Mouse (Mus musculus) fibroblast of lung, adult 2 months (primary cell): ENCODE measurements around the gene Tmem178b.

Source experiments
- DNase-seq: peaks from one replicate; pipeline ENCODE4 v3.0.0-alpha.2; 2011; ENCODE audit warnings: low read depth

Tmem178b gene

DNA sequence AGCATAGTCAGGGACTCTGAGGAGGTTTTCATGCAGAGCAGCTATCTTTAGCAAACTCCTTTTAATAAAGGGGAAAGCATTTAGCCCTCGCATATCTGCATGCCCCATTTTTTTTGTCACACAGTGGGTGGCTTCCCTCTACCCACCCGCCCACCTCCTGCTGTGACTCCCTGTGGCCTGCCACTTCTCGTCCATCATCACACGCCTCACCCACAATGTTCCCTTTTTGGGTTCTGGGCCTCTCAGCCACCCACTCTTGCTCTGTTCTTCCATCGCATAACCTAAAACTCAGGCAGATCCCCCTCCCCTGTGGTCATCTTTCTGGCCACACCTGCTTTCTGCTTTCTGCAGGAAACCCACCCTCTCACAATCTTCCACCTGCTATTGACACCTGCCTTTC, 288.3 kb downstream of the Tmem178b start:
- DNase-seq: no peak

GRCm38 (mm10) chr6:40173559-40173958, 300.5 kb downstream of the Tmem178b start:
- DNase-seq: no peak

GRCm38 (mm10) chr6:40177870-40178269, 304.8 kb downstream of the Tmem178b start:
- no peak for DNase-seq

DNA sequence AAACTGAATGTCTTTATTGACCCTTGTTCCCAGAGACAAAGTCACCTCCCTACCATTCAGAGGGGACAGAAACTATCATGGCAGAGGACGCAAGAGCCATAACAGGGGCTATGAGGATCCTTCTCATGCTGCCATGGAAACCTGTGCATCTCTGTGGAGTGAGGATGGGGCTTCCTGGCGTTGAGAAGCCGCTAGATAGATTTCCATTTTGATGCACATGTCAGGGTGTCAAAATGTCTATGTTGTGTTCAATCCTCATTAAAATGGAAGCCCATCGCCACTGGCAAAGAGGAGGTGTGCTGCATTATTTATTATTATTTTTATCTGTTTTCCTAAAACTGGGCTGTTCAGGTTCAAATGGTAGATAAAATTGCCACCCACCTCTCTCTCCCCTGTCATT, 307.5 kb downstream of the Tmem178b start:
- no peak for DNase-seq

DNA sequence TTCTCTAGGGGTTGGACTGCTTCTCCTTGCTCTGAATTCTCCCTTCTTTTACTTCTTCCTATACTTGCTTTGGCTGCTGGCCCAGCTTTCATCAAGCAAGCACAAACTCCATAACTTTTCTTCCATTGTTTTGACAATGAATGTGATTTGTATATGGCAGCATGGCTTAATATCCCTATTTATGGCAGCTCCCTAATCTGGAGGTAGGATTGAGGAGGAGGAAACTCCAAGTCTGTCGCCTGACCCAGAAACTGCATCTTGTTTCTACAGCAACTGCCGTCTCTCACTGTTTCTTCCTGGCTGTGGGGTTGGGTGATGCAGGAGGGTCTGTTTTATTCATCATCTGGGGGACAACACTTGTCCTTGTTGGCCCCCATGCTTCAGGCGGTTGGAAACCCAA, 327.6 kb downstream of the Tmem178b start:
- no peak for DNase-seq

- DNase-seq: no peak
Measured at GRCm38 (mm10) chr6:40202602-40203001, 329.5 kb downstream of the Tmem178b start.

DNA sequence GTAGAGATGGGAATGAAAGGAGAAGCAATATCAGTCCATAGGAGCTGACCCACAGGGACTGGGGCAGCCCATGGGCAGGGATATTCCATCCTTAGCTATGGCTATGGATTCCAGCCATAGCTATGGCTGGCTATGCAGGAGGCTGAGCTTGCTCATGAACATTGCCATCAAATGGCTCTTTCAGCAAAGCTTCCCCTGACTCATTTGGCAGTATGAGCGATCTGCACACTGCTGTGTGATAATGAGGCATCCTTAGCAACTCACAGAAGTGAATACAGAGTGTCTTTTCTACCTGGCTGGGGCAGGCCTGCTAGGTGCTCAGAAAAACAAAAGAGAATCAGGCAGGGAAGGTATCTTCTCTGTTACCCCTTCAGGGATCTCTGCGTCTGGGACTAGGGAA, 332.3 kb downstream of the Tmem178b start:
- DNase-seq: no peak

GRCm38 (mm10) chr6:40208014-40208413, 334.9 kb downstream of the Tmem178b start:
- no peak for DNase-seq

GRCm38 (mm10) chr6:40209172-40209571, 336.1 kb downstream of the Tmem178b start:
- DNase-seq: no peak

DNA sequence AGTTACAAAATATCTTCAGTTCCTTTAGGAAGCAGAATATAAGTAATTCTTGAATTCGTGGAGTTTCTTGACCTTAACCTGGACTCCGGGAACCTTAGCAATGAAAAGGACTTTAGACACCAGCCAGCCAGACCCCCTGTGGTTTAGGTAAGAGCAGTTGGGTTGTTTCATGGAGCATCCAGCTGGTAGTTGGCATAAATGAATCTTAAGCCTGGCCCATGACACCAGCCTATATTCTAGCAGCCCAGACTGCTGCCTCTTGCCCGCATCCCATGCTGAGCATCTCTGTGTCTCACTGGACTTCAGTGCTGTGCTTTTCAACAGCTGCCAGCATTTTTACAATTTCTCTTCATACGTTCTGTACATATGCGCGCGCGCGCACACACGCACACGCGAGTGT, 344.1 kb downstream of the Tmem178b start:
- DNase-seq: no peak

DNA sequence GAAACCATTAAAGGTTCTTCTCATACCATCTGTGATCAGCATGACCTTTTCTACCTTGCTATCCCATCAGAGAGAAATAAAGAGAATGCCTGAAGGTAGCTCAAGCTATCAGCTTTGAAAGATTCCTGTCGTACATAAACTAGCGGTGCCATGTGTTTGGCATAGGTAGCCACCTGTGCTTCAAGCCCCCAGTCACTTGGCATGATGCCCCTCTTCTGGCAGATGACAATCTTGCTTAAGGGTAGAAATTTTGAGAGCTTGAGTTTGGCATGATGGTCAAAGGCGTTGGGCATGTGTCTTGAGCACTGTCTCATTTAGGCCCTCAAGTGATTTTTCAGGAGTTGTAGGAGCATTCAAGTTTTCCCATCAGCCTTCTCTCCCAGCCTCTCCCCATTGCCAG, 344.6 kb downstream of the Tmem178b start:
- DNase-seq: no peak

DNA sequence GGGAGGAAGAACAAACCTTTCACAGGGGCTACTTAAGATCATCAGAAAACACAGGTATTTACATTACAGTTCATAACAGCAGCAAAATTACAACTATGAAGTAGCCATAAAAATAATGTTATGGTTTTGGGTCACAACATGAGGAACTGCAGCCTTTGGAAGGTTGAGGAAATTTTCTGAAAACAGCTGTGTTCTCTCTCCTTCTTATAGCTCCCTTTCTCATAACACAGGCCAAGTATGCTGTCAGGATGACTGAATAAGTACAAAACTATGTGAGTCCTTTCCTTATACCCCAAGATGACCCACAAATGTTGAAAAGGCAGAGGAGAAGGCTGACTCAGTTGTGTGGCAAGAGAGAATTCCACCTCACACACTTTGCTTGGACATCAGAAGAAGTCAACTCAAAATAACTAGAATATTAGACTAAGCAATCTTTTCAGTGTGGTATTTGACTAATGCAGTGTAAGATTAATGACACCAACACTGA, 347.6 kb downstream of the Tmem178b start:
- no peak for DNase-seq

DNA sequence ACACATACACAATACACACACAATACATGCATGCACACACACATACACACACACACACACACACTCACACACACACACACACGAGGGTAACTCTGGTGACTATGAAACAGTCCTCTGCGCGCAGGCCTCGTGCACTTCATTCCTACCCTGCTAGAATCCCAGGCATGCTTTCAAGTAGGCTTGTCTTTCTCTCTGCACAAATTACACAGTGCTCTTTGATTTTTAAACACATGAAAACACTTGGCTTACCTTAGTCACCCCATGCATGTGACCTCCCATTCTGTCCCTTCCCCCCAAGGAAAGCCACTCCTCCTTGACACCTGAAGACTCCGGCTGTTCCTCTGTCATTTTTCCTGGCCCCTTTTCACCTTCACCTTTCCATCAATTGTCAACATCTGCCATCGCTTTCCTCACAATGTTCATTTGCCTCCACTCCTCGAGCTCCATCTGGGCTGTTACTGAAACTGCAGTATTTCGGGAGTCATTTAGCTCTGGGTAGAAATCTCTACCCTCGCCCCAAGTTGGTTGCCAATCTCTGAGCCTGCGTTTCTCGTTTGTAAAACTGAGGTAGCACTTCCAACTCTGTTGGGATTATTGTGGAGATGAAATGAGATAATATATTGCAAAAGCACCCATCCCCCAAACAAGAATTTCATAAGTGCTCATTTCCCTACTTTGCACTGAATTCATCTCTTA, 352.7 kb downstream of the Tmem178b start:
- DNase-seq: no peak

- no peak for DNase-seq
Measured at GRCm38 (mm10) chr6:40228981-40229380, 355.9 kb downstream of the Tmem178b start.

DNA sequence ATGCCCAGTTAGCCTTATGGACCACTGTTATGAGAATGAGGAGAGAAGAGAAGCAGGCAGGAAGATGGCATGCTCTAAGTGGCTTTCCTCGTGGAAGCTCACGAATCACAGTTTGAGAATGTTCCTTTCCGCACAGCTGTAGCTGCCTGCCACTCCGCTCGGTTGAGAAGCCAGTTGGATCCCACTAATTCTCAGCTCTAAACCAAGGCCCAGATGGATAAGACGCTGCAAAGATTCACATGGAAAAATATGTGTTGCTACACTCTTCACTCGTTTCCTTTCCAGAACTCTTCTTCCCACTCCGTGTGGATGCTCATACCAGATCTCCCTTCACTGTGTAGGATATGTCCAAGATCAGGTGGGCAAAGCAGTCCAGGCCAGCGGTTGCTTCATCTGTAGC, 356.9 kb downstream of the Tmem178b start:
- no peak for DNase-seq

- no peak for DNase-seq
Measured at GRCm38 (mm10) chr6:40234066-40234465, 361.0 kb downstream of the Tmem178b start.

- DNase-seq: peak; percentile 7
Measured at GRCm38 (mm10) chr6:40235793-40236470, 362.9 kb downstream of the Tmem178b start.

DNA sequence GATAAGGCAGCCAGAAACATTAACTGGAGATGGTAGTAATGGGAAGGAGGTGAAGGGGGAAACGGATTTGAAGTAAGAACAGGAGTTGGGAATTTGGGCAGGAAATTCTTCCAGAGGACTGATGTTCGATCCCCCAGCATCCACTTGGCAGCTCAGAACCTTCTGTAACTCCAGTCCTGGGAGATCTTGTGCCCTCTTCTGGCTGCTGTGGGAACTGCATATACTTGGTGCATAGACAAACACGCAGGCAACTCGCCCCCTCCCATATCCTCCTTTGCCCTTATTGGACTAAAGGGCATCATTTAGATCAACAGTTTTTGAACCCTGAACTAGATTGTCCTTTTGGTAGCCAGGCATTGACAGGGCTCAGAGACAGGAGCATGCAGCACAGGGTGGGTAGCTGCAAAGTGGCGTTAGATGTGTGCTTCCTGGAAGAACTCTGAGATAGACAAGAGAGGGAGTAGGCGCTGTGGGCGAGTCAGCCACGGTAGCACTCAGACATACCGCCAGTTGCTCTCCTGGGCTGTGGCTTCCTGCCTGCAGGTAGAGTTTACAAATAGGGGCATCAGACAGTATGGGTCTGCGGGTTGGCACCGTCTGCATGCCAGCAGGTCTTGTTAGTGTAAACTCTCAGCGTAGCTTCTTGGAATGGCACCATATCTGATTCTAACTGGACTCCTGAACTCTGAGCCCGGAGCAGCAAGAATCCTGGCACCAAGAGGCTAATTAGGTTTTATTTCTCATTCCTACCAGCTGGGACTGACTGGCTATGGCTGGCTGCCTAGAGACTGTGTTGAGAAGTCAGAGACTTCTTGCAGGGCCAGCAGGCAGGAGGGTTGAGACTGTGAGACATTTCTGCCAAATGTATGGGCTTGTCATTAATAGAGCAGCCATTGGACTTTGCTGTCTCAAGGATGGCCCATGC, 364.0 kb downstream of the Tmem178b start:
- no peak for DNase-seq

GRCm38 (mm10) chr6:40238857-40239256, 365.8 kb downstream of the Tmem178b start:
- DNase-seq: no peak

- no peak for DNase-seq
Measured at GRCm38 (mm10) chr6:40240671-40241070, 367.6 kb downstream of the Tmem178b start.

GRCm38 (mm10) chr6:40247398-40247946, 374.4 kb downstream of the Tmem178b start:
- no peak for DNase-seq

- no peak for DNase-seq
Measured at GRCm38 (mm10) chr6:40249939-40250338, 376.9 kb downstream of the Tmem178b start.
